Mouse (Mus musculus): ENCODE measurements at regions not wholly inside any gene's neighbourhood (a gene's known extent, or its start where the extent isn't known, plus 50 kb on each side); places are given as distances from the start of the nearest gene placed in this dataset.

DNA sequence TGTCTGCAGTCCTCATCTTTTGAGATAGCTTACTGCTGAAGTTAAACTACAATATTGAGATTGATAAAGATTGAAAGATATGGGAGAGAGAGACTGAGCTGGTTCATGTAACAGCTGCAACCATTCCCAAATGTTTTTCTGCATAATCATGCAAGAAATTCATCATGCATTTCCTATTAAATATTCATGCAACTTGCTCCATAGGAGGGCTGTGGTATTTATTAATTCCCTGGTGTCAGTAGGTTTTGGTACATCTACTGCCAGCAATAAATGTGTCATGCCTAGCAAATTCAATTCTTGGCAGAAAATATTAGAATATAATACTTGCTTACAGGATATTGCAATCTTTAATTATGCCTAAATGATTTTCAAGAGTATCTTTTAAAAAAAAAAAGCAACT lies 125.5 kb upstream of the Rbms1 start:
- no peak for DNase-seq (ENCODE audit: low spot score)

DNA sequence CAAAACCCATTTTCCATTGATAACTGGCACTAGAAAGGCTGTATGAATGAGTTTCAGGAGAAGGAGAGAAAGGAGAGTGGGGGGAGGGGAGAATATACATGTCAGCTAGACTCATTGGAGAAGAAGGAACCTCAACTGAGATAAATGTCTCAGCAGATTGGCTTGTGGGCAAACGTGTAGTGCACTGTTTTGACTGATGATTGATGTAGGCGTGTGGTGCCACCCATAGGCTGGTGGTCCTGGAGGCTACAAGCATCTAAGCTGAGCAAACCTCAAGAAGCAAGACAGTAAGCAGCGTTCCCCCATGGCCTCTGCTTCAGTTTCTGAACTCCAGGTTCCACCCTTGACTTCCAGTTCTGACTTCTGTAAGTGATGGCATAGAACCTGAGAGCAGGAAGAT lies 121.8 kb upstream of the Rbms1 start:
- DNase-seq (ENCODE audit: low spot score), result no peak

DNA sequence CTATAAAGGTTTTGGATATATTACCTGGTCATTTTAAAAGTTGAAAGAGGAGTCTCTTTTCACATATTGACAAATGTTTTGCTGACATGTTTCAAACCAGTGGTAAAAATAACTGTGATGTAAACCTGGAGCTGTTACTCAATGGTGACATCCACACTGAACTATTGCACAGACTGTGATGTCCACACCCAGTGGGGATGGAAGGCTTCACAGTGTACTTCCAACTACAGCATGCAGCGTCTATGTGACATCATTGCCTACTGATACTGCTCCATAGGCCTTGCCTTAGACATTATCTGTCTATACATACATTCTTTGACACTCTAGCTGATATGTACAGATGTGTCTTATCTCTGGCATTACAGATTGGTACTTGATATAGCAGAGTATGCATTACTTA lies 120.1 kb upstream of the Rbms1 start:
- DNase-seq (ENCODE audit: low spot score), result no peak

GRCm38 (mm10) chr2:61082640-61083039 lies 119.6 kb upstream of the Rbms1 start:
- no peak for DNase-seq (ENCODE audit: low spot score)

- DNase-seq (ENCODE audit: low spot score), result no peak
These were observed 117.0 kb upstream of the Rbms1 start for GRCm38 (mm10) chr2:61080006-61080405.

- no peak for DNase-seq (ENCODE audit: low spot score)
These were observed 108.0 kb upstream of the Rbms1 start for GRCm38 (mm10) chr2:61071025-61071424.

DNA sequence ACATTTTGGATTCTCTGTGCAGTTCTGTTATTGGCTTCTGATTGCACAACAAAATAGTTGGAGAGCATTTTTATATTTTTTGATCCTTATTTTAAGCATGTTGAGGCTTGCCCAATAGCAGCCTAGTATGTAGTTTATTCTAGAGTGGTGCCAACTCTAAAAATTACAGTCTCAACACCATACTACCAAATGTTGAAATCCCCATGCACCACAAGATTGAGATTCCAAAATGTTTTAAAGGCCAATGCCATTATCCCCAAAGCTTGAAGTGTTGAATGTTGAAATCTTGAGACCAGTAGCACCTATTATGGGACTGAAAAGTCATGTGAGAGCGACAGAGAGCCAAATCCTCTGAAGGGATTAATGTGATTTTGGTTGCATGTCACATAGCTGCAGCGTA lies 104.9 kb upstream of the Rbms1 start:
- DNase-seq (ENCODE audit: low spot score), result no peak

- DNase-seq (ENCODE audit: low spot score), result no peak
These were observed 99.1 kb upstream of the Rbms1 start for GRCm38 (mm10) chr2:61062125-61062524.

DNA sequence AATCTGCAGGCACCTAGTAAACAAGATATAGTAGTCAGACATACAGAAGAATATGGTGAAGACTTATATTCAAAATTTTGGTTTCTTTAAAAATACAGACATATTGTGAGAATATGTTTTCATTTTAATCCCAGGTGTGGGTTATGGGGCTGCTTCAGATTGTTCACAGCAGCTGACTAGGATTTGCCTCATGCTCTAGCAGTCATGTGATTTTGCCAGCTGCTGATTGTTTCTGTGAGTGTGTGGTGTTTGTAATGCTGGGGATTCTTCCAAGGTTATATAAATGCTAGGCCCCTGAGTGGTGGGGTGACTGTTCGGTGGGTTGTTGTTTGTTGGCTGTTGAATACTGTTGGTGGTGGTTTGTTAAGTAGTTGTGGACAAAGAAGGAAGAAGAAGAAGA lies 97.9 kb upstream of the Rbms1 start:
- no peak for DNase-seq (ENCODE audit: low spot score)

GRCm38 (mm10) chr2:61058545-61059235 lies 95.7 kb upstream of the Rbms1 start:
- no peak for DNase-seq (ENCODE audit: low spot score)

GRCm38 (mm10) chr2:61052296-61052695 lies 89.3 kb upstream of the Rbms1 start:
- DNase-seq (ENCODE audit: low spot score), result no peak

- no peak for DNase-seq (ENCODE audit: low spot score)
These were observed 88.8 kb upstream of the Rbms1 start for GRCm38 (mm10) chr2:61051808-61052207.

DNA sequence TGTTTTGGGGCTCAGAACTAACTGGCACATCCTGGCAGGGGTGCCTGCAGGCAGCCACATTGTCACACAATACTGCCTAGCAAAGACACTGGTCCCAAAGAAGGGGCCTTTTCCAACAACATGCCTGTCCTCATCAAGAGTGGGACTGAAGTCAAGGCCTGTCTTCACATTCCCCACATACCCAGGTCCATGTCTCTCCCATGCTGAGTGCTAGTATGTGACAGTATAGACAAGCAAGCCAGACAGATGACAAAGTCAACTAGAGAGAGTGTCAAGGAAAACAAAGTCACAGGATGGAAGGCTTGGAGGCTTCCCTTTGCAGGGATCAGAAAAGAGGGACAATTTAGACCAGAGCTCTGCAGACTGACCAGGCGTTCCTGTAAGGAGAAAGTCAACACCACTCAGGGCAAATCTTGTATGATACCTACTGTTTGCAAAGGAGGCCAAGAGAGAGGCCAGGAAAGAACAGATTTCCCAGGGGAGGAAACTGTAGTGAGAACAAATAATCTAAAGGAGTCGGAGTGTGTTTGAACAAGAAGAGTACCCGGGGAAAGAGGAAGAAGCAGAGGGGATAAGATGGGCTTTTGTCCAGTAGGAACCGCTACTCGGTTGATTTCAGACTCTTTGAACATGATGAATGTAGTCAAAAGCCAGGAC lies 83.2 kb upstream of the Rbms1 start:
- no peak for DNase-seq (ENCODE audit: low spot score)

- DNase-seq (ENCODE audit: low spot score), result no peak
These were observed 82.5 kb upstream of the Rbms1 start for GRCm38 (mm10) chr2:61045467-61045866.

DNA sequence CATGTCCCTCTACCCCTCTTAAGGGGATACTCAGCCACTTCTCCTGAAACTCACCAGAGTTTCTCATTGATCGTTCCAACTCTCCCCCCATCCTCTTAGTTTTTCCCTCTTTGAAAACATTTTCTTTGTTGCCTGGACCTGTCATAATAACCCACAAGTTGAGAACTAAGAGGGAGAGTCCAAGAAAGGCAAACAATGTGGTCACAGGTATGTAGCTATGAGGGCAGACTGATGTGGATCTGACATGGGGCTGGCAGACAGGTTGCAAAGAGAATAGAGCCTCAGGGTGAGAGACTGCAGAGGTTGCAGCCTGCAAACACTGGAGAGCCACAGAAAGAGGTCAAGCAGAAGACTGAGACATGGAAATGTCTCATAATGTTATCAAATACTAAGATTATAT lies 69.9 kb upstream of the Rbms1 start:
- DNase-seq (ENCODE audit: low spot score), result no peak

DNA sequence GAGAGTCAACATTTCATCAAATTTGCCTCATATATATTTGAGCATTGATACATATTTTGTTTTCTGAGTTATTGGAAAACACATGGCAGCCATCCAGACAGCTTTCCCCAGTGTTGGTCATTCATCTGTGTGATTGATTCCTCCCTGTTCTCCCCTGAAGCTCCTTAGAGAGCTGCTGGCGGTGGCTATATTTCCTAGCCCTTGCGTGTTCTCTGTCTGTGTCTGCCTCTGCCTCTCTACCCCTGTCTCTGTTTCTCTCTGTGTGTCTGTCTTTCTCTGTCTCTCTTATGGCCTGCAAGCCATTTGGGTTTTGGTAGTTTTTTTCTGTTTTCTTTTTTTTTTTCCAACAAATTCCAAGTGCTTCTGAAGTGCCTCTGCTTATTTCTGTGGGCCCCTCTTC lies 66.7 kb upstream of the Rbms1 start:
- DNase-seq (ENCODE audit: low spot score), result no peak

GRCm38 (mm10) chr2:61028578-61028977 lies 65.6 kb upstream of the Rbms1 start:
- DNase-seq (ENCODE audit: low spot score), result no peak

- no peak for DNase-seq (ENCODE audit: low spot score)
These were observed 64.7 kb upstream of the Rbms1 start for GRCm38 (mm10) chr2:61027686-61028085.

GRCm38 (mm10) chr2:61022411-61022810 lies 59.4 kb upstream of the Rbms1 start:
- no peak for DNase-seq (ENCODE audit: low spot score)

- no peak for DNase-seq (ENCODE audit: low spot score)
These were observed 57.8 kb upstream of the Rbms1 start for GRCm38 (mm10) chr2:61020791-61021190.

- DNase-seq (ENCODE audit: low spot score), result no peak
These were observed 50.0 kb upstream of the Rbms1 start for GRCm38 (mm10) chr2:61013006-61013405.

Data from ovary, postnatal 36 days (tissue).